Mouse (Mus musculus) lung, postnatal 0 days (tissue): ENCODE measurements around the gene Lnx2. TPM values are rescaled to one million over a fixed set of nuclear protein-coding genes. Genes with fewer than 3 reads are reported as not detected.

ENCODE experiments used
- ATAC-seq: fragments of 200-750 bp; cut with Nextera tagmentation; 2 replicates; pipeline ENCODE4 v1.8.0; 2017; ENCODE audit warnings: moderate library complexity
- DNase-seq: peaks from one replicate; pipeline ENCODE4 v3.0.0-alpha.2; 2016; ENCODE audit warnings: low spot score
- H3K27ac ChIP-seq: fragments of 300-500 bp; sonication (generic); 2 replicates; pipeline ENCODE4 v1.5.1; 2014; ENCODE audit warnings: antibody characterized with exemption, mild to moderate bottlenecking, low read length, mixed read lengths
- H3K27me3 ChIP-seq: fragments of 300-500 bp; sonication (generic); replicated peaks from 2 replicates; pipeline ENCODE4 v1.6.1; 2014; ENCODE audit warnings: low read length, mixed read lengths; ENCODE audit not compliant: insufficient read depth
- H3K36me3 ChIP-seq: fragments of 300-500 bp; sonication (generic); 2 replicates; pipeline ENCODE4 v1.6.1; 2014; ENCODE audit warnings: low read length, mixed read lengths; ENCODE audit not compliant: insufficient read depth
- H3K4me1 ChIP-seq: fragments of 300-500 bp; sonication (generic); 2 replicates; pipeline ENCODE4 v1.6.1; 2014; ENCODE audit warnings: antibody characterized with exemption, low read depth, low read length, mixed read lengths; ENCODE audit not compliant: insufficient read depth
- H3K4me2 ChIP-seq: fragments of 300-500 bp; sonication (generic); replicated peaks from 2 replicates; pipeline ENCODE4 v1.6.1; 2014; ENCODE audit warnings: low read depth, mild to moderate bottlenecking, low read length, moderate library complexity, mixed read lengths
- H3K4me3 ChIP-seq: fragments of 300-500 bp; sonication (generic); 2 replicates; pipeline ENCODE4 v1.5.1; 2014; ENCODE audit warnings: low read depth, low read length
- H3K9ac ChIP-seq: fragments of 300-500 bp; sonication (generic); replicated peaks from 2 replicates; pipeline ENCODE4 v1.6.1; 2014; ENCODE audit warnings: low read depth, mild to moderate bottlenecking
- H3K9me3 ChIP-seq: fragments of 300-500 bp; sonication (generic); 2 replicates; pipeline ENCODE4 v1.6.1; 2016; ENCODE audit warnings: low read length, mixed read lengths
- CTCF ChIP-seq: IDR thresholded peaks from 2 replicates; pipeline ENCODE4 v1.5.1; 2016; ENCODE audit warnings: antibody characterized with exemption, mild to moderate bottlenecking
- EP300 ChIP-seq: IDR thresholded peaks from 2 replicates; pipeline ENCODE4 v1.6.1; 2016; ENCODE audit warnings: antibody characterized with exemption, mild to moderate bottlenecking, control low read depth
- WGBS: fragments of 180-500 bp; shearing (Covaris S2); extraction: QIAGEN DNeasy Blood & Tissue Kit; methylation state at CpG from one replicate; pipeline ENCODE4 v1.1.7; 2014; 5-methylcytosine and 5-hydroxymethylcytosine counted together
- polyA plus RNA-seq: library from polyadenylated mRNA; unstranded; fragments of >200 nt; fragmentation: Nextera tagmentation; extraction: Ambion mirVana; gene quantifications from 2 replicates; pipeline ENCODE4 v1.2.1, GENCODE M21; 2015

Gene Lnx2
- polyA plus RNA-seq, 1 experiment from 2014 or later, result 14.5 TPM

- no peak overlapping the region for H3K9ac ChIP-seq
- peaks cover 36% of the 10 kb centered on the region for H3K36me3 ChIP-seq
- H3K27ac ChIP-seq, result no peak overlapping the region
- DNase-seq, result no peak
- no peak overlapping the region for H3K4me3 ChIP-seq
- no peaks in the 10 kb centered on the region for H3K27me3 ChIP-seq
- H3K4me2 ChIP-seq, result no peak overlapping the region
- no peak for ATAC-seq
- no peaks in the 10 kb centered on the region for H3K9me3 ChIP-seq
- H3K4me1 ChIP-seq, result no peaks in the 10 kb centered on the region
- WGBS, result 73% methylated on average over 5 of the region's 5 CpGs
- TF ChIP-seq CTCF, result no peak
- TF ChIP-seq EP300, result no peak
These were observed 54.7 kb downstream of the Lnx2 start for GRCm38 (mm10) chr5:147021546-147022265.

DNA sequence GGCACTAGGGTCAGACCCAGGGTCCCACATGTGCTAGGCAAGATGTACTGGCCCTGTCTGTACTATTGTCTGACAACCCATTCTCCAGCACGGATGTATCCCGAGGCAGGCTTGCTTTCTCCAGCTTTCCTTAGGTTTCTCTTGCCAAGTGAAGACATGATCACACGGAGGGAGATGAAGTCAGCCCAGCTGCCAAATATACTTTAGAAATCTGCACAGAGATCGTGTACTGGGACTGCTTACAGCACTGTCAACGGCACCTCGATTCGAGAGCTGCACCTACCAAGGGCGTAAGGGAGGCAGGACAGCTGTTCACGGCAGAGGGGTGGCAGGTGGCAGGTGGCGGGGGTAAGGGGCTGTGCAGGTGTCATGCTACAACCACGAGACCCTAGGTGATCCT is 55.8 kb downstream of the Lnx2 start:
- no peak for TF ChIP-seq CTCF
- TF ChIP-seq EP300, result no peak
- no peak overlapping the region for H3K4me3 ChIP-seq
- peaks cover 25% of the 10 kb centered on the region for H3K36me3 ChIP-seq
- no peaks in the 10 kb centered on the region for H3K9me3 ChIP-seq
- no peaks in the 10 kb centered on the region for H3K4me1 ChIP-seq
- no peak overlapping the region for H3K4me2 ChIP-seq
- no peak overlapping the region for H3K9ac ChIP-seq
- 74% methylated on average over 11 of the region's 11 CpGs for WGBS
- no peak for DNase-seq
- no peak overlapping the region for H3K27ac ChIP-seq
- no peak for ATAC-seq
- no peaks in the 10 kb centered on the region for H3K27me3 ChIP-seq

- Histone ChIP-seq H3K4me2 (no peak overlapping the region), H3K36me3 (peaks cover 20% of the 10 kb centered on the region), H3K27me3 (no peaks in the 10 kb centered on the region), H3K9ac (no peak overlapping the region), H3K4me1 (no peaks in the 10 kb centered on the region), H3K9me3 (no peaks in the 10 kb centered on the region), H3K4me3 (no peak overlapping the region), H3K27ac (no peak overlapping the region)
- TF ChIP-seq EP300 (no peak), CTCF (no peak)
- DNase-seq, result no peak
- ATAC-seq, result no peak
- WGBS, result 86% methylated on average over 11 of the region's 11 CpGs
These were observed 57.6 kb downstream of the Lnx2 start for GRCm38 (mm10) chr5:147018761-147019160.

- H3K4me3 ChIP-seq, result no peak overlapping the region
- 55% methylated on average over 11 of the region's 11 CpGs for WGBS
These were observed 58.9 kb downstream of the Lnx2 start for GRCm38 (mm10) chr5:147017526-147017925.

GRCm38 (mm10) chr5:147016622-147017021 is 59.8 kb downstream of the Lnx2 start:
- H3K4me1 ChIP-seq, result no peaks in the 10 kb centered on the region
- WGBS, result 77% methylated on average over 12 of the region's 12 CpGs
- no peak for ATAC-seq
- no peak overlapping the region for H3K4me2 ChIP-seq
- H3K36me3 ChIP-seq, result peaks cover 20% of the 10 kb centered on the region
- no peak overlapping the region for H3K27ac ChIP-seq
- no peak for DNase-seq
- H3K9ac ChIP-seq, result no peak overlapping the region
- H3K4me3 ChIP-seq, result no peak overlapping the region
- no peaks in the 10 kb centered on the region for H3K27me3 ChIP-seq
- no peaks in the 10 kb centered on the region for H3K9me3 ChIP-seq
- TF ChIP-seq CTCF (no peak), EP300 (no peak)

More at GRCm38 (mm10) chr5:147017526-147017925, 58.9 kb downstream of the Lnx2 start:
- no peak overlapping the region for H3K4me2 ChIP-seq
- ATAC-seq (no peak), DNase-seq (no peak)
- no peak overlapping the region for H3K27ac ChIP-seq
- no peak overlapping the region for H3K9ac ChIP-seq
- no peaks in the 10 kb centered on the region for H3K4me1 ChIP-seq
- no peaks in the 10 kb centered on the region for H3K27me3 ChIP-seq
- H3K9me3 ChIP-seq, result no peaks in the 10 kb centered on the region
- TF ChIP-seq CTCF (no peak), EP300 (no peak)
- H3K36me3 ChIP-seq, result peaks cover 20% of the 10 kb centered on the region

DNA sequence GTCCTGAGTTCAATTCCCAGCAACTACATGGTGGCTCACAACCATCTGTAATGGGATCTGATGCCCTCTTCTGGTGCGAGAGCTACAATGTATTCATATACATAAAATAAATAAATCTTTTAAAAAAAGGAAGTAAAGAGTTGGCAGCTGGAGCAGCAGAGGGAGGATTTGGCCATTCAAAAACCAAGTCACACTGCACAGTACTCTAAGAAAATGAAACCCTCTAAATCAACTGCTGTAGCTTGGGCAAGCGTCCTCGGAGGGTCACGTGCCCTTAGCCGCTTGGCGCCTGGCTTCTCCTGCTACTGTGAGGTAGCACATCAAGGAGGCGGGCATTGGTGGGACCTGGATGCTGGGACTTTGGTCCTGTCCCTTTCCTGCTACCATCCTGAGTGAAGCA is 61.2 kb downstream of the Lnx2 start:
- no peak for ATAC-seq
- Histone ChIP-seq H3K9me3 (no peaks in the 10 kb centered on the region), H3K4me1 (no peaks in the 10 kb centered on the region), H3K4me3 (no peak overlapping the region), H3K4me2 (no peak overlapping the region), H3K9ac (no peak overlapping the region), H3K27me3 (no peaks in the 10 kb centered on the region), H3K27ac (no peak overlapping the region), H3K36me3 (peaks cover 20% of the 10 kb centered on the region)
- DNase-seq, result no peak
- TF ChIP-seq CTCF (no peak), EP300 (no peak)
- 89% methylated on average over 7 of the region's 7 CpGs for WGBS
